Mouse (Mus musculus) urinary bladder, adult 2 months (tissue): ENCODE data around the gene Bicra. TPM values are rescaled to one million over a fixed set of nuclear protein-coding genes. Genes with fewer than 3 reads are reported as not detected.

Experiments used
- DNase-seq: peaks from one replicate; pipeline ENCODE4 v3.0.0; 2022; ENCODE audit warnings: low spot score
- polyA plus RNA-seq: library from polyadenylated mRNA; depleted of rRNA; stranded (reverse); fragments of >200 nt; gene quantifications from 2 replicates; pipeline ENCODE4 v1.2.3, GENCODE M21; 2012

Gene Bicra
- polyA plus RNA-seq, 1 experiment = 3.3 TPM

GRCm38 (mm10) chr7:16014521-16015175, 33.1 kb downstream of the Bicra start:
- no peak for DNase-seq

- DNase-seq = no peak
Observed at GRCm38 (mm10) chr7:16013722-16014275, 33.9 kb downstream of the Bicra start.

- DNase-seq = no peak
Observed at GRCm38 (mm10) chr7:16012576-16013263, 35.0 kb downstream of the Bicra start.

- no peak for DNase-seq
Observed at GRCm38 (mm10) chr7:16011418-16012085, 36.2 kb downstream of the Bicra start.

GRCm38 (mm10) chr7:16010649-16011048, 37.1 kb downstream of the Bicra start:
- DNase-seq = no peak

- DNase-seq = no peak
Observed at GRCm38 (mm10) chr7:16009636-16010035, 38.1 kb downstream of the Bicra start.

- DNase-seq = no peak
Observed at GRCm38 (mm10) chr7:16005020-16005419, 42.7 kb downstream of the Bicra start.

GRCm38 (mm10) chr7:16004177-16004856, 43.4 kb downstream of the Bicra start:
- no peak for DNase-seq

- no peak for DNase-seq
Observed at GRCm38 (mm10) chr7:16003032-16003431, 44.7 kb downstream of the Bicra start.

GRCm38 (mm10) chr7:16002171-16002570, 45.5 kb downstream of the Bicra start:
- DNase-seq = no peak

GRCm38 (mm10) chr7:16001691-16002090, 46.0 kb downstream of the Bicra start:
- no peak for DNase-seq

GRCm38 (mm10) chr7:15993789-15994188, 53.9 kb downstream of the Bicra start:
- DNase-seq = no peak

- no peak for DNase-seq
Observed at GRCm38 (mm10) chr7:15993152-15993551, 54.6 kb downstream of the Bicra start.

GRCm38 (mm10) chr7:15991764-15992163, 56.0 kb downstream of the Bicra start:
- DNase-seq = no peak

GRCm38 (mm10) chr7:15987661-15988356, 59.9 kb downstream of the Bicra start:
- DNase-seq = no peak

GRCm38 (mm10) chr7:15982729-15983407, 64.9 kb downstream of the Bicra start:
- no peak for DNase-seq

GRCm38 (mm10) chr7:15981538-15981937, 66.2 kb downstream of the Bicra start:
- DNase-seq = no peak

GRCm38 (mm10) chr7:15980246-15980645, 67.5 kb downstream of the Bicra start:
- no peak for DNase-seq

GRCm38 (mm10) chr7:15975904-15976303, 71.8 kb downstream of the Bicra start:
- no peak for DNase-seq

- no peak for DNase-seq
Observed at GRCm38 (mm10) chr7:15975451-15975850, 72.3 kb downstream of the Bicra start.

- peak; percentile 42 for DNase-seq
Observed at GRCm38 (mm10) chr7:15974712-15975111, 73.0 kb downstream of the Bicra start.
